Mouse (Mus musculus): ENCODE results near the gene Stim1. TPM values are rescaled to one million over a fixed set of nuclear protein-coding genes. Genes with fewer than 3 reads are reported as not detected.

Gene Stim1
- polyA plus RNA-seq, 1 experiment from 2014 or later: 11.6 TPM

- H3K36me3 ChIP-seq (ENCODE audit: control insufficient read depth, insufficient read depth, low read length): no peaks in the 10 kb centered on the region
- no peaks in the 10 kb centered on the region for H3K9me3 ChIP-seq (ENCODE audit: control insufficient read depth, low read length)
- no peaks in the 10 kb centered on the region for H3K27me3 ChIP-seq (ENCODE audit: control insufficient read depth, insufficient read depth, low read length)
- no peak overlapping the region for H3K4me3 ChIP-seq (ENCODE audit: low read length)
- H3K4me2 ChIP-seq (replicated peaks; ENCODE audit: low read depth, low read length): no peak overlapping the region
- no peak for ATAC-seq (ENCODE audit: low FRiP score, low TSS enrichment)
- H3K4me1 ChIP-seq (ENCODE audit: control insufficient read depth, insufficient read depth, low read length): no peaks in the 10 kb centered on the region
- H3K9ac ChIP-seq (ENCODE audit: low read depth, low read length): no peak overlapping the region
- no peak overlapping the region for H3K27ac ChIP-seq (ENCODE audit: low read depth, low read length)
These were observed 58.7 kb downstream of the Stim1 start for GRCm38 (mm10) chr7:102326323-102326722.

DNA sequence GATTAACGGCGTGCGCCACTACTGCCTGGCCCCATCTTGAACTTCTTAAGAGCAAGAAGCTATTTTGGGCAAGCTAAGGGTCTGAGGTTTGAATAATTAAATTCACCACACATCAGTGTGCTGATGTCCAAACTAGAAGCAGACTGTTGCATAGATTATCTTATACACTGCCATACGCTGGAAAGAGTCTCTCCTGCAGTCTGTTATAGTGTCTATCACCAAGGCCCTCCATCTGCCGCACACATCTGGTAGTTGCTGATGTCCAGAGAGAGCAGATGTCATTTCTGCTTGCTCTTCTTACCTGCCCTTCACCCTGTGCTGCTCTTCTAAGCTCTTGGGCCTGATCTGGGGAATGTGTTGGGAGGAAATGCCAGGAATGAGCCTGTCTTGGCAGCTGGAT lies 62.7 kb downstream of the Stim1 start:
- H3K9ac ChIP-seq (ENCODE audit: low read depth, low read length): no peak overlapping the region
- H3K4me1 ChIP-seq (ENCODE audit: control insufficient read depth, insufficient read depth, low read length): no peaks in the 10 kb centered on the region
- H3K27ac ChIP-seq (ENCODE audit: low read depth, low read length): no peak overlapping the region
- 94% methylated on average over 5 of the region's 5 CpGs for WGBS
- ATAC-seq (ENCODE audit: low FRiP score, low TSS enrichment): no peak
- no peaks in the 10 kb centered on the region for H3K36me3 ChIP-seq (ENCODE audit: control insufficient read depth, insufficient read depth, low read length)
- H3K27me3 ChIP-seq (ENCODE audit: control insufficient read depth, insufficient read depth, low read length): no peaks in the 10 kb centered on the region
- no peaks in the 10 kb centered on the region for H3K9me3 ChIP-seq (ENCODE audit: control insufficient read depth, low read length)
- no peak overlapping the region for H3K4me2 ChIP-seq (replicated peaks; ENCODE audit: low read depth, low read length)
- no peak overlapping the region for H3K4me3 ChIP-seq (ENCODE audit: low read length)

- WGBS: 67% methylated on average over 3 of the region's 3 CpGs
- no peaks in the 10 kb centered on the region for H3K27me3 ChIP-seq (ENCODE audit: control insufficient read depth, insufficient read depth, low read length)
- no peaks in the 10 kb centered on the region for H3K4me1 ChIP-seq (ENCODE audit: control insufficient read depth, insufficient read depth, low read length)
- H3K9ac ChIP-seq (ENCODE audit: low read depth, low read length): no peak overlapping the region
- H3K4me3 ChIP-seq (ENCODE audit: low read length): no peak overlapping the region
- ATAC-seq (ENCODE audit: low FRiP score, low TSS enrichment): no peak
- no peaks in the 10 kb centered on the region for H3K9me3 ChIP-seq (ENCODE audit: control insufficient read depth, low read length)
- H3K27ac ChIP-seq (ENCODE audit: low read depth, low read length): no peak overlapping the region
- no peak overlapping the region for H3K4me2 ChIP-seq (replicated peaks; ENCODE audit: low read depth, low read length)
- H3K36me3 ChIP-seq (ENCODE audit: control insufficient read depth, insufficient read depth, low read length): no peaks in the 10 kb centered on the region
These were observed 63.9 kb downstream of the Stim1 start for GRCm38 (mm10) chr7:102331476-102331875.

- Histone ChIP-seq H3K4me1 (ENCODE audit: control insufficient read depth, insufficient read depth, low read length) (no peaks in the 10 kb centered on the region), H3K36me3 (ENCODE audit: control insufficient read depth, insufficient read depth, low read length) (no peaks in the 10 kb centered on the region), H3K9me3 (ENCODE audit: control insufficient read depth, low read length) (no peaks in the 10 kb centered on the region), H3K4me3 (ENCODE audit: low read length) (no peak overlapping the region), H3K4me2 (replicated peaks; ENCODE audit: low read depth, low read length) (no peak overlapping the region), H3K9ac (ENCODE audit: low read depth, low read length) (no peak overlapping the region), H3K27ac (ENCODE audit: low read depth, low read length) (no peak overlapping the region), H3K27me3 (ENCODE audit: control insufficient read depth, insufficient read depth, low read length) (no peaks in the 10 kb centered on the region)
- 65% methylated on average over 4 of the region's 4 CpGs for WGBS
- ATAC-seq (ENCODE audit: low FRiP score, low TSS enrichment): no peak
These were observed 66.1 kb downstream of the Stim1 start for GRCm38 (mm10) chr7:102333741-102334140.

DNA sequence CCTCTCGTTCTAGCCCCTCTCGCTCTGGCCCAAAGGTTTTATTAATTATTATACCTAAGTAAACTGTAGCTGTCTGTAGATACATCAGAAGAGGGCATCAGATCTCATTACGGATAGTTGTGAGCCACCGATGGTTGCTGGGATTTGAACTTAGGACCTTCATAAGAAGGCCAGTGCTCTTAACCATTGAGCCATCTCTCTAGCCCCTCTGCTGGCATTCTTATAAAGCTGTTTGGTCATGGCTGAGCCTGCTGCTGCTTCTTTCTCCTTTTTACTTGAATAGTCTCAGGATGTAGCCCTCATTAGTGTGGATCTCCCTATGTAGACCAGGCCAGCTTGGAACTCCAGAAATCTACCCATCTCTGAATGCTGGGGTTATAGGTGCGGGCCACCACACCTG lies 69.7 kb downstream of the Stim1 start:
- no peak for ATAC-seq (ENCODE audit: low FRiP score, low TSS enrichment)
- no peaks in the 10 kb centered on the region for H3K27me3 ChIP-seq (ENCODE audit: control insufficient read depth, insufficient read depth, low read length)
- H3K4me3 ChIP-seq (ENCODE audit: low read length): no peak overlapping the region
- H3K4me1 ChIP-seq (ENCODE audit: control insufficient read depth, insufficient read depth, low read length): no peaks in the 10 kb centered on the region
- 93% methylated on average over 5 of the region's 5 CpGs for WGBS
- no peak overlapping the region for H3K9ac ChIP-seq (ENCODE audit: low read depth, low read length)
- no peaks in the 10 kb centered on the region for H3K9me3 ChIP-seq (ENCODE audit: control insufficient read depth, low read length)
- no peak overlapping the region for H3K4me2 ChIP-seq (replicated peaks; ENCODE audit: low read depth, low read length)
- H3K36me3 ChIP-seq (ENCODE audit: control insufficient read depth, insufficient read depth, low read length): no peaks in the 10 kb centered on the region
- no peak overlapping the region for H3K27ac ChIP-seq (ENCODE audit: low read depth, low read length)

DNA sequence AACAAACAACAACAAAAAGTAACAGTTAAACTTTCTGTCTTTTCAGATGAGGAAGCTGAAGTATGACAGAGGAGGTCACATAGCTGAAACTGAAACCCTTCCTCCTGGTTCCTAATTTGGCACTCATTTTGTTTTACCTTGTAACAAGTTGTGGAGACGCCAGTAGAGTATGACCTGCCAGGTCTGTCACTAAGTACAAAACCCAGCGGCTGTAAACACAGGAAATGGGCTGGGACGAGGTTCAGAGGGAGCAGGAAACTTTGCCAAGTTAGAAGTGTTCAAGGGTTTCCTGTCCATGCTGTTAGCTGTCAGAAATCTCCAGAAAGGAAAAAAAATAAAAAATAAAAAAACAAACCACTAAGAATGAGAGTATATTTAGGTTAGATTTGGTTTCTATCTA lies 70.3 kb downstream of the Stim1 start:
- WGBS: 28% methylated on average over 3 of the region's 3 CpGs
- no peak overlapping the region for H3K9ac ChIP-seq (ENCODE audit: low read depth, low read length)
- no peaks in the 10 kb centered on the region for H3K36me3 ChIP-seq (ENCODE audit: control insufficient read depth, insufficient read depth, low read length)
- no peak overlapping the region for H3K27ac ChIP-seq (ENCODE audit: low read depth, low read length)
- H3K27me3 ChIP-seq (ENCODE audit: control insufficient read depth, insufficient read depth, low read length): no peaks in the 10 kb centered on the region
- H3K4me1 ChIP-seq (ENCODE audit: control insufficient read depth, insufficient read depth, low read length): no peaks in the 10 kb centered on the region
- no peaks in the 10 kb centered on the region for H3K9me3 ChIP-seq (ENCODE audit: control insufficient read depth, low read length)
- no peak overlapping the region for H3K4me2 ChIP-seq (replicated peaks; ENCODE audit: low read depth, low read length)
- no peak overlapping the region for H3K4me3 ChIP-seq (ENCODE audit: low read length)
- ATAC-seq (ENCODE audit: low FRiP score, low TSS enrichment): no peak

DNA sequence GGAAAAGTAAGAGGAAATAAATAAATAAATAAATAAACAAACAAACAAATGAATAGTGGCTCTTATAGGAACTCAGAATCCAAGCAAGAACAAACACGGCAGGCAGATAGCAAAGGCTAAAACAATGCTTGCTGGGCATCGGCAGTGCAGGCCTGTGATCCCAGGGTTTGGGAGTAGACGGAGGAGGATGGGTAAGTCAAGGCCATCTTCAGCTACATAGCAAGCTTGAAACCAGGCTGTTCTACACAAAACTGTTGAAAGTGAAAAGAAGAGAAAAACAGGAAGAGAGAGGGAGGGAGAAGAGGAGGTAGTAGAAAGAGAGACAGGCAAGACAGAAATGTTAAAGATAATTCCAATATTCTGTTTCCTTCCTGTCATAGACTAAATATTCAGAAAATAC lies 71.3 kb downstream of the Stim1 start:
- Histone ChIP-seq H3K27me3 (ENCODE audit: control insufficient read depth, insufficient read depth, low read length) (no peaks in the 10 kb centered on the region), H3K9ac (ENCODE audit: low read depth, low read length) (no peak overlapping the region), H3K4me1 (ENCODE audit: control insufficient read depth, insufficient read depth, low read length) (no peaks in the 10 kb centered on the region), H3K9me3 (ENCODE audit: control insufficient read depth, low read length) (no peaks in the 10 kb centered on the region), H3K4me3 (ENCODE audit: low read length) (no peak overlapping the region), H3K4me2 (replicated peaks; ENCODE audit: low read depth, low read length) (no peak overlapping the region), H3K27ac (ENCODE audit: low read depth, low read length) (no peak overlapping the region), H3K36me3 (ENCODE audit: control insufficient read depth, insufficient read depth, low read length) (no peaks in the 10 kb centered on the region)
- no peak for ATAC-seq (ENCODE audit: low FRiP score, low TSS enrichment)
- WGBS: 89% methylated on average over 3 of the region's 3 CpGs

GRCm38 (mm10) chr7:102345893-102346292 lies 78.3 kb downstream of the Stim1 start:
- H3K27me3 ChIP-seq (ENCODE audit: control insufficient read depth, insufficient read depth, low read length): no peaks in the 10 kb centered on the region
- no peak for ATAC-seq (ENCODE audit: low FRiP score, low TSS enrichment)
- no peak overlapping the region for H3K4me3 ChIP-seq (ENCODE audit: low read length)
- no peak overlapping the region for H3K4me2 ChIP-seq (replicated peaks; ENCODE audit: low read depth, low read length)
- no peak overlapping the region for H3K9ac ChIP-seq (ENCODE audit: low read depth, low read length)
- no peaks in the 10 kb centered on the region for H3K36me3 ChIP-seq (ENCODE audit: control insufficient read depth, insufficient read depth, low read length)
- no peaks in the 10 kb centered on the region for H3K4me1 ChIP-seq (ENCODE audit: control insufficient read depth, insufficient read depth, low read length)
- no peak overlapping the region for H3K27ac ChIP-seq (ENCODE audit: low read depth, low read length)
- 69% methylated on average over 2 of the region's 2 CpGs for WGBS
- H3K9me3 ChIP-seq (ENCODE audit: control insufficient read depth, low read length): no peaks in the 10 kb centered on the region

DNA sequence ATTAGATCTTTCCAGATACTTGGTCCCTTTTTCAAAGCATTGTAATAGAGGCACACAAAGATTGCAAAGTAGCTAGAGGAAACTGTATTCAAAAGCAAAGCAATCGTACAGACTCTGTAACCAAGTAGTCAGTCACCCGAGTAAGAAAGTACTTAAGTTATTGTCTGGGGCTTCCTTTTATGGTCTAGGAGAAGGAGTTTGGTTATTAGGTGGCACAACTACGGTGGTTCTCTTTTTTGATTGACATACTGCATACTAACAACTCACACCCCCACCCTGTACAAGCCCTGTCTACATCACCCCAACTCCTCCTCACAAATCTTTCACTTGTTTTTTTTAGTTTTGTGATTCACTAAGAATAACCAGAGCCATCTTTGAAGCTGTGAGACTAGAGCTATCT lies 79.7 kb downstream of the Stim1 start:
- 65% methylated on average over 3 of the region's 3 CpGs for WGBS
- no peaks in the 10 kb centered on the region for H3K4me1 ChIP-seq (ENCODE audit: control insufficient read depth, insufficient read depth, low read length)
- H3K36me3 ChIP-seq (ENCODE audit: control insufficient read depth, insufficient read depth, low read length): no peaks in the 10 kb centered on the region
- no peak overlapping the region for H3K9ac ChIP-seq (ENCODE audit: low read depth, low read length)
- no peaks in the 10 kb centered on the region for H3K27me3 ChIP-seq (ENCODE audit: control insufficient read depth, insufficient read depth, low read length)
- no peak overlapping the region for H3K4me3 ChIP-seq (ENCODE audit: low read length)
- H3K27ac ChIP-seq (ENCODE audit: low read depth, low read length): no peak overlapping the region
- no peak overlapping the region for H3K4me2 ChIP-seq (replicated peaks; ENCODE audit: low read depth, low read length)
- ATAC-seq (ENCODE audit: low FRiP score, low TSS enrichment): no peak
- no peaks in the 10 kb centered on the region for H3K9me3 ChIP-seq (ENCODE audit: control insufficient read depth, low read length)

- no peak for ATAC-seq (ENCODE audit: low FRiP score, low TSS enrichment)
- H3K36me3 ChIP-seq (ENCODE audit: control insufficient read depth, insufficient read depth, low read length): no peaks in the 10 kb centered on the region
- no peaks in the 10 kb centered on the region for H3K9me3 ChIP-seq (ENCODE audit: control insufficient read depth, low read length)
- 87% methylated on average over 2 of the region's 2 CpGs for WGBS
- H3K27ac ChIP-seq (ENCODE audit: low read depth, low read length): no peak overlapping the region
- no peaks in the 10 kb centered on the region for H3K27me3 ChIP-seq (ENCODE audit: control insufficient read depth, insufficient read depth, low read length)
- no peak overlapping the region for H3K9ac ChIP-seq (ENCODE audit: low read depth, low read length)
- no peak overlapping the region for H3K4me2 ChIP-seq (replicated peaks; ENCODE audit: low read depth, low read length)
- H3K4me1 ChIP-seq (ENCODE audit: control insufficient read depth, insufficient read depth, low read length): no peaks in the 10 kb centered on the region
- H3K4me3 ChIP-seq (ENCODE audit: low read length): no peak overlapping the region
These were observed 81.1 kb downstream of the Stim1 start for GRCm38 (mm10) chr7:102348681-102349080.
